Mouse (Mus musculus) adrenal gland, adult 18-20 months (tissue): ENCODE results near the gene Cstad. TPM values are rescaled to one million over a fixed set of nuclear protein-coding genes. Genes with fewer than 3 reads are reported as not detected.

Experiments
- DNase-seq, 2 experiments: peaks; one replicate each; pipeline ENCODE4 v3.0.0; 2021 to 2022; ENCODE audit warnings: low spot score in 2 of 2
- total RNA-seq, 2 experiments: library from RNA; stranded (reverse); gene quantifications; 1 replicate in 1 of 2; 2 replicates in 1 of 2; pipeline ENCODE4 v1.2.3; 2021

The Cstad gene
- total RNA-seq, 2 experiments from 2014 or later, result 0.51 TPM; not detected in 1

- DNase-seq, result no peak
Measured at GRCm38 (mm10) chr2:30626058-30626675, 31.3 kb downstream of the Cstad start.

GRCm38 (mm10) chr2:30627338-30627737 lies 32.5 kb downstream of the Cstad start:
- DNase-seq, result no peak

GRCm38 (mm10) chr2:30628374-30628773 lies 33.5 kb downstream of the Cstad start:
- DNase-seq, result no peak

- no peak for DNase-seq
Measured at GRCm38 (mm10) chr2:30629038-30629761, 34.4 kb downstream of the Cstad start.

- DNase-seq, result no peak
Measured at GRCm38 (mm10) chr2:30629860-30630259, 35.0 kb downstream of the Cstad start.

- DNase-seq, result no peak
Measured at GRCm38 (mm10) chr2:30636266-30636671, 41.4 kb downstream of the Cstad start.

GRCm38 (mm10) chr2:30637991-30638390 lies 43.2 kb downstream of the Cstad start:
- DNase-seq, result no peak

- DNase-seq, result no peak
Measured at GRCm38 (mm10) chr2:30640021-30640481, 45.2 kb downstream of the Cstad start.

GRCm38 (mm10) chr2:30642810-30643209 lies 48.0 kb downstream of the Cstad start:
- no peak for DNase-seq

- DNase-seq, result no peak
Measured at GRCm38 (mm10) chr2:30643422-30643821, 48.6 kb downstream of the Cstad start.

- DNase-seq, result peak; percentile 64 to 66
Measured at GRCm38 (mm10) chr2:30646833-30647232, 52.0 kb downstream of the Cstad start.

GRCm38 (mm10) chr2:30647303-30647881 lies 52.6 kb downstream of the Cstad start:
- no peak for DNase-seq

GRCm38 (mm10) chr2:30647882-30648494 lies 53.1 kb downstream of the Cstad start:
- DNase-seq, result no peak

- DNase-seq, result no peak
Measured at GRCm38 (mm10) chr2:30650249-30650648, 55.4 kb downstream of the Cstad start.

- no peak for DNase-seq
Measured at GRCm38 (mm10) chr2:30651831-30652230, 57.0 kb downstream of the Cstad start.

GRCm38 (mm10) chr2:30652581-30653037 lies 57.8 kb downstream of the Cstad start:
- no peak for DNase-seq

GRCm38 (mm10) chr2:30653046-30653445 lies 58.2 kb downstream of the Cstad start:
- no peak for DNase-seq

- no peak for DNase-seq
Measured at GRCm38 (mm10) chr2:30654158-30654557, 59.3 kb downstream of the Cstad start.

- DNase-seq, result no peak
Measured at GRCm38 (mm10) chr2:30654582-30654981, 59.7 kb downstream of the Cstad start.

GRCm38 (mm10) chr2:30655746-30656145 lies 60.9 kb downstream of the Cstad start:
- DNase-seq, result no peak

- peak in 1 of 2 experiments; percentile 26 for DNase-seq
Measured at GRCm38 (mm10) chr2:30656711-30657555, 62.1 kb downstream of the Cstad start.
